Mouse (Mus musculus) WW6 (cell line): ENCODE measurements around the gene Olfr455.

Source experiments
- DNase-seq: peaks from one replicate; pipeline ENCODE4 v3.0.0-alpha.2; 2013; ENCODE audit warnings: low read depth, low spot score

Gene Olfr455

GRCm38 (mm10) chr6:42487114-42487513 is 60.3 kb downstream of the Olfr455 start, which contains the start of gene Olfr456:
Gene Olfr456 (minus strand): TSS chr6:42487214.
- no peak for DNase-seq
